Mouse (Mus musculus) kidney, adult 2 months (tissue): ENCODE results near the gene Tnfrsf13c.

ENCODE experiments used
- CTCF ChIP-seq: fragments of 200-500 bp; conservative IDR thresholded peaks from 2 replicates; pipeline ENCODE4 v1.5.1; 2011; ENCODE audit warnings: low read depth, mild to moderate bottlenecking, control low read depth, low read length, moderate library complexity, mixed read lengths; ENCODE audit not compliant: insufficient read depth, insufficient read length
- POLR2A ChIP-seq: fragments of 200-500 bp; IDR thresholded peaks from one replicate; pipeline ENCODE4 v1.6.1; 2011; ENCODE audit warnings: low read depth, low read length, control low read depth

- TF ChIP-seq CTCF (no peak), POLR2A (no peak)
These were observed 19.3 kb downstream of the Tnfrsf13c start for GRCm38 (mm10) chr15:82204680-82205371.
